Mouse (Mus musculus) right cerebral cortex, postnatal 25 days (tissue): ENCODE measurements around the gene Gm28035.

Experiments used
- DNase-seq: peaks from one replicate; pipeline ENCODE4 v3.0.0; 2022

Gene Gm28035

GRCm38 (mm10) chr2:30261921-30262839, 21.8 kb downstream of the Gm28035 start:
- no peak for DNase-seq

DNA sequence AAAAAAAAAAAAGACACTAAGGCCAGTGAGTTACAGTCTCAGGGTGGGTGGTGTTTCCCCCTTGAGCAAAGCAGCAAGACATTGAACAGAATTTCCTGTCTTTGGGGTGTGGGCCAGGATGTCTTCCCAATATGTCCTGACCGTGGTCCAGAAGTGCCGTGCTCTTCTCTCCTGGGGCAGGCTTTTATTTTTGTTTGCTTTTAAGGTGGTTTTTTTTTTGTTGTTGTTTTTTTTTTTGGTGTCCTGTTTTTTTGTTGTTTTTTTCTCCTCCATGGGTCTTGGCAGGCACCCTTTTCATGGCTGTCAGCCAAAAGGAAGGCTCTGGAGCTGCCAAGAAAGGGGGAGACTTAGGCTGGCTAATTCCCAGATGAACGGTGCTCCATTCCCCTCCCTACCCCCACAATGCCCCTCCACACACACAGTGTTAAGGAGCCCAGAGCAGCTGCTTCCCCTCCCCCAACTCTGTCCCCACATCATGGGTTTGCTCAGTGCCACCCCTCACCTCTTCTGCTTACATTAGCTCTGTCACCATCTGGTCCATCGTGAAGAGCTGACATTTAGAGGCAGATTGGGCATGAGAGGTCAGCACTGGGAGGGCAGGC, 22.6 kb downstream of the Gm28035 start:
- no peak for DNase-seq

- DNase-seq = no peak
Measured at GRCm38 (mm10) chr2:30263811-30264210, 23.4 kb downstream of the Gm28035 start.

- no peak for DNase-seq
Measured at GRCm38 (mm10) chr2:30264671-30265519, 24.5 kb downstream of the Gm28035 start.

DNA sequence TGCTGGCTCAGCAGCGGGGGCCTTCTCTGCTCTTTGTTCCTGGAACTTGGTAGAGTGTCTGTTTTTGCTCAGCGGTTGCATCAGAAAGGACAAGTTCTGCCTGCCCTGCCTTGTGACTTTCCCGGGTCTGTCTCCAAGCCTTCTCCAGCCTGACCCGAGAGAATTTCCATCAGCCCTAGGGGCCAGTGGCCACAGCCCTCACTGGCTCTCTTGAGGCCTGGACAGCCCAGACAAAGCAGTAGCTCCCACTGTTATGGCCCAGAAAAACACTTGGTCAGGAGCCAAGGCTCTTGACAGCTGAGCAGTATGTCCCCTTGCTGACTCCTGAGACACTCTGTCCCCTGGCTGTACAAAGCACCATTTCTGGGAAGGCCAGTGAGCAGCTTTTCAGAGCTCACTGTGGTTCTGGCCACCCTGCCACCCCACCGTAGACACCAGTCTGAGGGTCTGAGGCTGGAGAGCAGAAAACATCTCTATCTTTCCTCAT, 25.4 kb downstream of the Gm28035 start, which contains the start of gene Phyhd1:
Gene Phyhd1 (plus strand): TSS at position 437 of the 487 bp plus-strand sequence.
- DNase-seq = no peak

- no peak for DNase-seq
Measured at GRCm38 (mm10) chr2:30266392-30266941, 26.1 kb downstream of the Gm28035 start.

DNA sequence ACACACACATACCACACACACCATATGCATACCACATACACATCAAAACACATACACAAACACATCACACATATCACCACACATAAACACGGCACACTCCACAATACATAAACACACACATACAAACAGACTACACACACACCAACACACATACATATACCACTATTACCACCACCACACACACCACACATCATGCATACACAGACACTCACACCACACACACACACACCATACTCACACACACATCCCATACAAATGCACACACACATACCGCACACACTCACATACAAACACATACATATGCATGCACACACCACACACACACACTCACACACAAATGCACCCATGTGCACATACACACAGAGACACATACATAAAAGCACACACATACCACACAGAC, 27.1 kb downstream of the Gm28035 start:
- DNase-seq = no peak

DNA sequence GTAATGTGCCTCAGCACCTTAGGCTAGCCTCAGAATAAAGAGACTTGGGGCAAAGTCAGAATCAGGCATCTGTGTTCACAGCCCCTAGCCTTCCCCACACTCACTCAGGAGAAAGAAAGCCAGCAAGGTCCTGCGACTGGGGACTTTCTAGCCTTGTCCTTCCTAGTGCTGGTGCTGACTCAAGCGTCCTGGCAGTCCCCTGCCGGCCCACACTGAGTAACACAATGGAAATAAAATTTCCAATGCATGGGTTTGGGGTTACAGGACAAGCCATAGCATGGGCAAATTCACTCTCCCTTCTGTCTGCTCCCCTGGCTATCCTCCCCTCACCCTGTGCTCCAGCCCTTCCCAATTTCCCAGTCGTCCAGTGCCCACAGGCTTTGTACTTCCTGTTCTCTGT, 28.0 kb downstream of the Gm28035 start:
- no peak for DNase-seq

DNA sequence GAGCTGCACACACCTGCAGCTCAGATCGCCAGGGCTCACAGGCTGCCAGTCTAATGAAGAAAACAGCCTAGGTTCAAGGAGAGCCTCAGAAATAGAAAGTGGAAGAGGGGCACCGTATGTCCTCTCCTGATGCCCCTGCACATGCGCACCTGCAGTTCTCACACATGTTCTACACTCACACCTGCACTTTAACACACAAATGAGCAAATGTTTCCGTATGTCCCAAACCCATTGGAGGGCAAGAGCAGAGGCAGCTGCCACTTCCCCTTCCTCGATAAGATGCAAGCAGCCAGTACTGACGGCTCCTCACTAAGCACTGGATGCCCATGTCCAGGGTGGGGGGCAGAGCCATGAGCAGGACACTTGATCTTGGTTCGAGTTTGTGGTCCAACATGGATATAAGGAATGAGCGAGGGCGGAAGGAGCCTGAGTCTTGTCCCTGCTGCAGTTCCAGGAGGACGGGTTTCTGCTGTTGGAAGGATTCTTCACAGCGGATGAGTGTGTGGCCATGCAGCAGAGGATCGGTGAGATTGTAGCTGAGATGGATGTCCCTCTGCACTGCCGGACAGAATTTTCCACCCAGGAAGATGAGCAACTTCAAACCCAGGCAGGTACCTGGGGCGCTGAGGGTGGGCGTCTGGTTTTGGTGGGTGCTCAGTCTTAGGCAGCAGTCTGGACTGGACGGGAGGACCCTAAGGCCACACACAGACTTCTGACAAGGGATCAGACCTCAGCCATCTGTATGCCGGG, 29.0 kb downstream of the Gm28035 start:
- no peak for DNase-seq

- peak; percentile 63 for DNase-seq
Measured at GRCm38 (mm10) chr2:30270134-30270533, 29.8 kb downstream of the Gm28035 start.

- DNase-seq = no peak
Measured at GRCm38 (mm10) chr2:30280743-30281142, 40.4 kb downstream of the Gm28035 start, which contains the start of gene Gm28038. Gene Gm28038, plus strand, starts transcription at chr2:30281043.

DNA sequence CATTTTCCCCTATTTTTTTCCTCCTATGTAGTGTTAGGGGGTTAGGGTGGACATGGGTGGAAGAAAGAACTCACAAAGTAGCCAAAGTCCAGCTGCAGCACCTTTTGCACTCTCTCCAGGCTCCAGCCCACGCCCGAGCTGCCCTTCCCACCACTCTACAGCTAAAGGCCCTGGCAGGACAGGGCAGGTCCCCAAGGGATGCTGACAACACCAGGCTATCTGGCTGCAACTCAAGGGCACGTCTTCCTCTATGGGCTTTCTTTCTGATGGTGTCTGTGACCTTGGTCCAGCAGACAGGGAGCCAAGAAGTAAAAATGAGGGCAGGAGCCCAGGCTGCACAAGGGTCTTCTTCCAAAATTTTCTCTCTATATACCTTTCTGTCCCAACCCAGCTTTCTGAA, 41.3 kb downstream of the Gm28035 start:
- no peak for DNase-seq

- no peak for DNase-seq
Measured at GRCm38 (mm10) chr2:30283193-30283592, 42.8 kb downstream of the Gm28035 start.

GRCm38 (mm10) chr2:30285004-30285403, 44.6 kb downstream of the Gm28035 start:
- DNase-seq = no peak

- DNase-seq = no peak
Measured at GRCm38 (mm10) chr2:30285416-30286181, 45.2 kb downstream of the Gm28035 start.

DNA sequence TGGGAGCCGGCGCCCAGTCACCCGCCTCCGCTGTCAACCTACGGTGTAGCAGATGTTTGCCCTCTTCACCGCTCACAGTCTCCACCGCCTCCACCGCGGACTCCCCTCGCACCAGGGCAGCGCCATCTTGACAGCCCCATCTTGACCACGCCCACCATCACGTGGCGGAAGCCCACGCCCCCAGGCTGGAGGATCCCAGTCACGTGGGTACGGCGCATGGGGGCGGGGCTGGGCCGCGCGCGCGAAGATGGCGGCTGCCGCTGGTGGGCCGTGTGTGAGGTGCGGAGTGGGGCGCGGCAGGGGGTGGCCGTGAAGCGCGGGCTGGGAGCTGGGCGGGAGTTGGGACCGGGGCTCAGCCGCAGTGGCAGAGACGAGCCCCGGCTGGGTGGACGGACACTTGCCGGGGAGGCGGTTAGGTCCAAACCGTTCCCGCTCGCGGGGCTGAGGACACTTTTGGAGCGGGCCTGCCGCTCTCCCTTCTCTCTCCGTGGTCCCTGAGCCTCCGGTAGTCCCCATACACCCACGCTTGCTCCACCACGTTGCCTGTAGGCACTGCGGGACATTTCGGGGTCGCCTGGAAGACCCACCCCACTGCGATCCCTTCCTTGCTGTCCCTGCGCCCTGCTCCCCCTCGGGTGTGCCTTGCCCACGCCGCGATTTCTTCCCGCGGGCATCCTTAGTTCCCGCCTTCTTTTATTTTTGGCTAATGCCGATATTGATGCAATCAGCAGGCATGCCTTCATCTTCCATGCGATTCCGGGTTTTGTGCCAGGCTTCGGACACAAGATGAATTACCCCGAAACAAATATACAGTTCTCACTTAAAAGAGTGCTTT, 46.0 kb downstream of the Gm28035 start, which contains the start of the genes Dolk and Nup188:
Gene Dolk (minus strand): TSS at position 143 of the 835 bp plus-strand sequence.
Gene Nup188 (plus strand): TSS at position 206 of the 835 bp plus-strand sequence.
- peak; percentile 95 for DNase-seq

DNA sequence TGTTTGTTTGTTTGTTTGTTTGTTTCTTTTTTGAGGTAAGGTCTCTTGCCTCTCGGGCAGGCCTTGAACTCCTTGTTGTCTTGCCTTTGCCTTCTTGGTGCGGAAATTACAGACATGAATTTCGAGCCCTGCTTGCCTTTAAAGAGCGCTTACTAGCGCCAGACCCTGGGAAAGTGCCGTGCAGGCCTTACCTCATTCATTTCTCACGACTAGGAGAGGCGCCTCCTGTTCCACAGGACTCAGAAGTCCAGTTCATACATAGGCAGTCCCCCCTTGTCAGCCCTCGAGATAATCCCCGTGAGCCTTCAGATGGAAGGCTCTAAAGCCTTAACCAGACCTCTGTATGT, 46.6 kb downstream of the Gm28035 start:
- no peak for DNase-seq

GRCm38 (mm10) chr2:30299525-30299924, 59.2 kb downstream of the Gm28035 start:
- no peak for DNase-seq

GRCm38 (mm10) chr2:30299966-30300365, 59.6 kb downstream of the Gm28035 start:
- no peak for DNase-seq

DNA sequence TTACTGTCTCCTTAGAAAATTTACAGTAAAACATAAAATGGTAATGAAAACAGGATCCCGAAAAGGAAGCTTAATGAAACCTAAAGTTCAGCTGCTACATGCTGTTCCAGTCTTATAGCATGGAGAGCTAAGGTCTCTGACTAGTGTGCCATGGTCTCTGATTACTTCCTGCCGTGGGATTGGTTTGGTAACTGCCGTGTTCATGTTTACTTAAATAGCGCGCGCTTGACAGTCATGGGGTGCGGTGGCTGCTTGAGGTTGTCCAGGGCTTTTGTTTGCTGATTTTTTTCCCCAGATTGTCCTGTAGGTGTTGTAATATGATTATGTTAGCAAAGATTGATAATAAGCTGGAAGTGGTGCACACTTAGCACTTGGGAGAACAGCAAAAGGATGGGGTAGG, 65.7 kb downstream of the Gm28035 start:
- DNase-seq = no peak
